Mouse (Mus musculus) layer of hippocampus, postnatal 25 days (tissue): ENCODE measurements around the gene Gm20509. TPM values are rescaled to one million over a fixed set of nuclear protein-coding genes. Genes with fewer than 3 reads are reported as not detected.
"Not testable (repeated sequence)": the region's sequence is repeated elsewhere in the genome, so short reads cannot be mapped to it uniquely, and the experiment has no call there.

ENCODE experiments used
- DNase-seq, 2 experiments: peaks; one replicate each; pipeline ENCODE4 v3.0.0; 2022; ENCODE audit warnings: mixed read lengths in 2 of 2, low spot score in 1 of 2; ENCODE audit errors: extremely low spot score in 1 of 2
- total RNA-seq, 2 experiments: library from RNA; stranded (reverse); gene quantifications; 2 replicates each; pipeline ENCODE4 v1.2.3; 2021

Gm20509 gene
- total RNA-seq, 2 experiments from 2014 or later: 0.42 to 1.1 TPM

DNA sequence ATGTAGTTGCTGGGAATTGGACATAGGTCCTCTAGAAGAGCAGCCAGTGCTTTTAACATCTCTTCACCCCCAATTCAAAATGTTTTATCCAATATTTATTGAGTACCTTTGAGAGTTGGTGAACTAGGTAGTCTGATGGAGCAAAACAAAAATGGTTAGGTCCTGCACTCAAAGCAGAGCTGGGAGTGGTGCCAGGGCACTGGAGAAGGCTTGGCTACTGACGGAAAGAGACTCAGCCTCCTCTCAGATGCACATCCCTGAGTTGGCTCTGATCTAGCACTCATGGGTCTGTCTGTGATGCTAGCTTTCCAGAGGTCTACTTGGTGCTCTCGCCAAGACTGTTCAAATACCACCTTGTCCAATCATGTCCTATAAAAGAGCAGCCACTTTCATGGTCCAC lies 4.4 kb upstream of the Gm20509 start:
- DNase-seq: no peak

DNA sequence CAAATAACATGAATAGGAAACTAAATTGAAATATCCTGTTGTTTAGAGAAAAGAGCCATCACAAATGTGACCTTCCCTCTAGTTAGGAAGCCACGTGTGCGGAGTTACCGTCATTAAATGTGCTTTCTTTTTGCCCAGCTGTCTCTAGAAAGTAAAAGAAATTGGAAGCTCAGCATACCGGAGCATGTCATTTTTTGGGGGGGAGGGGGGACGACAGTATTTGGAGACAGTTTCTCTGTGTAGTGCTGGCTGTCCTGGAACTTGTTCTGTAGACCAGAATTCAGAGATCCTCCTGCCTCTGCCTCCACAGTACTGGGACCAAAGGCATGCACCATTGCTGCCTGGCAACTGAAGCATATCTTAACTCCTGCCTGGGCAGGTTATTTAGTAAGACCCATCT lies 734 bp upstream of the Gm20509 start, which contains the start of gene Khdc3:
Gene Khdc3, plus strand, starts transcription at position 301 of the 400 bp plus-strand sequence.
- DNase-seq: no peak

DNA sequence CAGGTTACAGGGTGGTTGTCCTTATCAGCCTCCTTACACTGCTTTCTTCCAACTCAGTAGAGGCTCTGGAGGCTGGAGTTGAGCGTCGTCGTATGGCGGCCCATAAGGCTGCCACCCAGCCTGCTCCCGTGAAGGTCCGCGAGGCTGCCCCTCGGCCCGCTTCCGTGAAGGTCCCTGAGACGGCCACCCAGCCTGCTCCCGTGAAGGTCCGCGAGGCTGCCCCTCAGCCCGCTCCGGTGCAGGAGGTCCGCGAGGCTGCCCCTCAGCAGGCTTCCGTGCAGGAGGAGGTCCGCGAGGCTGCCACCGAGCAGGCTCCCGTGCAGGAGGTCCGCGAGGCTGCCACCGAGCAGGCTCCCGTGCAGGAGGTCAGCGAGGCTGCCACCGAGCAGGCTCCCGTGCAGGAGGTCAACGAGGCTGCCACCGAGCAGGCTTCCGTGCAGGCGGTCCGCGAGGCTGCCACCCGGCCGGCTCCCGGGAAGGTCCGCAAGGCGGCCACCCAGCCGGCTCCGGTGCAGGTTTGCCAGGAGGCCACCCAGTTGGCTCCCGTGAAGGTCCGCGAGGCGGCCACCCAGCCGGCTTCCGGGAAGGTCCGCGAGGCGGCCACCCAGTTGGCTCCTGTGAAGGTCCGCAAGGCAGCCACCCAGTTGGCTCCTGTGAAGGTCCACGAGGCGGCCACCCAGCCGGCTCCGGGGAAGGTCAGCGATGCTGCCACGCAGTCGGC lies 1.0 kb downstream of the Gm20509 start:
- DNase-seq: peak in 1 of 2 experiments; percentile 31

DNA sequence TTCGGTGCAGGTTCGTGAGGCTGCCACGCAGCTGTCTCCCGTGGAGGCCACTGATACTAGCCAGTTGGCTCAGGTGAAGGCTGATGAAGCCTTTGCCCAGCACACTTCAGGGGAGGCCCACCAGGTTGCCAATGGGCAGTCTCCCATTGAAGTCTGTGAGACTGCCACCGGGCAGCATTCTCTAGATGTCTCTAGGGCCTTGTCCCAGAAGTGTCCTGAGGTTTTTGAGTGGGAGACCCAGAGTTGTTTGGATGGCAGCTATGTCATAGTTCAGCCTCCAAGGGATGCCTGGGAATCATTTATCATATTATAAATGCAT lies 1.6 kb downstream of the Gm20509 start:
- no peak for DNase-seq

DNA sequence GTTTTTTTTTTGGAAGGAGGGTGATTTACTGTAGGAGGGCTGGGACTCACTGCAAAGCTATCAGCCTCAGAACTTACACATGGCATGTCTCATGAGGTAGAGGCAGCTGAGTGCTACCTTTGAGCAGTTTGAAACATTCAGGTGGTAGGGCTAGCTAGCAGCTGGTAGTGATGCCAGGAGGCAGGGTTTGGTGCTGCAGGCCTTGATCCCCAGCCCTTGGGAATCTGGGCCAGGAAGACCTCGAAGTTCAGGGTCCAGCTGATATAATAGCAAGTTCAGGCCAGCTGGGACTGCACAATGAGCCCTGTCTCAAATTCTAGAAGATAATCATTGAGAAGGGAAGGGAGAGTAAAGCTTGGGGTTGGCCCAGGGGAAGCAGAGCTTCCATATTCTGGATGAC lies 2.9 kb downstream of the Gm20509 start:
- DNase-seq: no peak

DNA sequence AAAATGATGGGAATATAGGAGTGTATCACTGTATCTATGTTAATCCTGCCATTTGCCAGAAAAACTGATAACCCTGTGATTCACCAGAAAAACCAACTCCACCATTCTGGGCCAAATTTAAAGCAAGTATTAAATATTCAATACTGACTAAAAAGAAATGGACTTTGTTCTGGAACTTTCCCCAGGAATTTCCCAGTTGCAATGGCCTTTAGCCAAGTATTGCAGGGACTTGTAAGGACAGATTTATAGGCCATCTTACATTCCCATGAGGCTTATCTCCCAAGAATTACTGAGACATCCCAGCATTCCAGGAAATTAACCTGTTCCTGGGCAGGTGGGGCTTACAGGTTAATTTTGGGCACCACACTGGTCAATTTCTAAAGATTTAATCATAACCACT lies 3.5 kb downstream of the Gm20509 start:
- DNase-seq: no peak

DNA sequence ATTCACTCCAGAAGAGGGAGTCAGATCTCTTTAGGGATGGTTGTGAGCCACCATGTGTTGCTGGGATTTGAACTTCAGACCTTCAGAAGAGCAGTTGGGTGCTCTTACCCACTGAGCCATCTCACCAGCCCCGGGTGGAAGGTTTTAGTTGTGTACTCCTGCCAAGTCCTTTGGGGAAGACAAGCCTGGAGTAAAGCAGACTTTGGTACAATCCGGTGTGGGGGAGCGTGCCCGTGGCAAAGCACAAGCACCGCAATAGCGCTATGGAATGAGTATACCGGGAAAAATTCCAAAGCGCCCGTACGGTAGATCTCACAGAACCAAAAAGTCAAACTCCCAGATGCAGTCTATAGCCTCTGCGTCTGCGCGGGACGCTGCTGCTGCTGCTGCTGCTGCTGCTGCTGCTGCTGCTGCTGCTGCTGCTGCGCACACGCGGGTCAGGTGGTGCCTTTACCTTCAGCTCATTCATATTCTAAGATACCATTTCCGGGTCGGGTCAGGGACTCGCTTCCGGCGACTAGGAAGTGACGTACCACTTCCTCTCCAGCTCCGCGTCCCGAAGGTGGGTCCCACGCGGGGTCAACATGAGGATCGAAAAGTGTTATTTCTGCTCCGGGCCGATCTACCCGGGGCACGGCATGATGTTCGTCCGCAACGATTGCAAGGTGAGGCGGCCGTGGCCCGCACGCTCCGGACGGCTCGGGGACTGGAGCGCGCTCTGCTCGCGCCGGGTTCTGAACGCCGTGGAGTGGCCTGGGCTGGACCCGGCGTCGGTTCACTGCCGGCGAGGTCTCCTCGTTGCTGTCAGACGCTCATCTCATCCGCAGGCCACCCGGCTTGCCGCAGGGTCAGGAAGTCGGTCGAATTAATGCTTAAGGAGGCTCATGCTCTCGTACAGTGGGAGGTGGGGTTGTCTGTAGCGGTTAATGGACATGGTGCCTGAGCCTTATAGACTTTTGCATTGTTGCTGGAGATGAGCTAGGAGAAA lies 10.9 kb downstream of the Gm20509 start, which contains the start of gene Rsl24d1:
Gene Rsl24d1, plus strand, starts transcription at position 508 of the 988 bp plus-strand sequence.
- DNase-seq: peak; percentile 67 to 73

DNA sequence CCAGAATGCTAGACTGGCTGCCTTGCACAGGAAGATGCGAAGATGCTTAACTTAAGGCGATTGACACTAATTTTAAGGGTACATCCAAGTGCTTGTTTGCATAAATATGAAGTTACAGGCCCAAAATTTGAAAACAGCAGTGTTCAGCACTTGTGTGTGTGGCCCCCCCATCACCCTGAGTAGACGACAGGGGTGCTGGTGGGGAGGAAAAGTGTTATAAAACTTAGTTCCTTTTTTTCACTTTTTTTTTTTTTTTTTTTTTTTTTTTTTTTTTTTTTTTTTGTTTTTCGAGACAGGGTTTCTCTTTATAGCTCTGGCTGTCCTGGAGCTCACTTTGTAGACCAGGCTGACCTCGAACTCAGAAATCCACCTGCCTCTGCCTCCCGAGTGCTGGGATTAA lies 14.4 kb downstream of the Gm20509 start:
- not testable (repeated sequence) for DNase-seq

DNA sequence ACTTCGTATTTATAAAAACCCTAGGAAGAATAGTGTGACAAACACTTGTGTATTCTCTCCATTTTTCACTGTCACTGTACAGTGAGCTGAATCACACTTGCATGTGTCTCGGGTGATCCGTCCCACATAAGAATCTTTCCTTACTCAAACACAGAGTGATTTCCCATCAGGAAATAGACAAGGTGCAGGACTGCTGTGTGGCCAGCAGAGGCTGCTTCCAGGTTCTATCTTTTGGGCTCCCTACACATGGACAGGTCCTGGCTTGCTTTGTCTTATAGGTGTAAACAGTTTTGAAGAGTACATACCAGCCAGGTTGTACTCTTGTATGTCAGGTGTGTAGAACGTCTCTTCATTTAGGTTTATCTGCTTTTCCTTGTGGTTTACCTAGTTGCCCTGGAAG lies 15.7 kb downstream of the Gm20509 start:
- no peak for DNase-seq

DNA sequence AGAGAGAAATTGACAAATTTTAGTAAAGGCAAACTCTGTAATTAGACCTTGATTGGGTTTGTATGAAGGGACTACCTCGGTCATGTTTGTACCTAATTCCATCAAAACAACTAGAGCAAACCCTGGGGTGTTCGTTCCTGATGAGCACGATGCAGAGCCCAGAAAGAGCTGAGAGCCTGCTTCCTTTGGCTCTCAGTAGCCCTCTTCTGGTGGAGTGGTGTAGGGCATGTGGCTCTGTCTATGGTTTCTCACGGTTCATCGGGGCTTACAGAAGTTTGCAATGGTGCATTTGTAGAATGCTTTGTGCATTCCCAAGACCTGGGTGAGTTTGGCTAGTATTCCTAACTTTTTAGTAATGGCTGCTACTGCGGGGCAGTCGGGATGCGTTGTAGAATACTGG lies 19.5 kb downstream of the Gm20509 start:
- peak in 1 of 2 experiments; percentile 29 for DNase-seq

DNA sequence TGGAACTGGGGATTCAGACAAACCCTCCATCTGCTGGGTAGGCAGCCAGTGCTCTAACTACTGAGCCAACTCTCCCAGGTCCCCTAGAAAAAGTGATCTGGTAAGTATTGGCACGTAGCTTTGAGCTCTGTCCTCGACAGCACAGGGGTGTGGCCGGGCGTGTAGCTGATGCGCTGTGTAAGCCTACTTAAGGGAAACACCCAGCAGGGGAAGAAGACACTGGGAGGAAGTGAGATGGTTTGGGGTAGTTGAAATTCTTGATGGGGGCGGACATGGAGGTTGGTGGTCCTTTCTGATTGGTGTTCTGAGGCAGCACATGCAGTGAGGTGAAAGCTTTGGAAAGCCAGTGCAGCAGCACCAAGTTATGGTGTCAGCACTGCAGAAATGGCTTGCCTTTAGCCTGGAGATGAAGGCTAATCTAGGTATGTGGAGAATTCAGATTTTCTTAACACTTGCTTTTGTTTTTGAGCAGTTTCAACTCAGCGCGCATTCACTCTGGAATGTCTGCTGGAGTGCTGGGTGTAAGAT lies 22.8 kb downstream of the Gm20509 start:
- no peak for DNase-seq

DNA sequence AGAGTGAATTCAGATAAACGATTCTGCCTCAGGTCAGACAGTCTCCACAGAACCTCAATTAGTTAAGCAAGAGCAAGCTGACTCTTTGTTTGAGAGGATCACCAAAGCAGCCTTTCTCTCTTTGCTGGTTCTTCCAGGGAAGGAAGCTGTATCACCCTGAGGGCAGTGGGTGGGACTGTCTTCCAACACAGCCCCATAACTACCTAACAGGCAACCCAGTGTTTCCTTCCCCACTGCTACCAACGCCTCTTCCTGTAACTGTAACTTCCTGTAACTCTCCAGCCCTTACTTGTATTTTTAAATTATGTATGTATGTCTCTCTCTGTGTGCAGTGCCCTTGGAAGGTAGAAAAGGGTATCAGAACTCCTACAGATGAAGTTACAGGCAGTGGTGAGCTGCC lies 25.2 kb downstream of the Gm20509 start:
- no peak for DNase-seq

DNA sequence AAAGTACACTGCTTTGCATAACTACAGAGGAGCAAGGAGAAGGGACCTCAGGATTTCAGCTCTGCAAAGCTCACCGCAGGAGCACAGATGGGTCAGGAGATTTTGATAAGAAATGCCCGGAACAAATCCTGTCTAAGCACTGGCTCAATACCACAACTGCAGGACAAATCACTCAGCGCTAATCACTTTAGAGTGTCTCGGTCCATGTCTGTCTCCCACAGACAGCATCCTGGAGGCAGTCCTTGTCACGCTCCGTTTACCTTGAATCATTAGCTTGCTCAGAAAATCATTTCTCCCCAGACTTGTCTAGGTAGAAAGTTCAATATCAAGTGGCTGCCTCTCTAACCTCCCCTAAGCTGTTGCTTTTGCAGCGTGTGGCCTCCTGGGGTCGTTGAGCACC lies 27.6 kb downstream of the Gm20509 start:
- DNase-seq: no peak

DNA sequence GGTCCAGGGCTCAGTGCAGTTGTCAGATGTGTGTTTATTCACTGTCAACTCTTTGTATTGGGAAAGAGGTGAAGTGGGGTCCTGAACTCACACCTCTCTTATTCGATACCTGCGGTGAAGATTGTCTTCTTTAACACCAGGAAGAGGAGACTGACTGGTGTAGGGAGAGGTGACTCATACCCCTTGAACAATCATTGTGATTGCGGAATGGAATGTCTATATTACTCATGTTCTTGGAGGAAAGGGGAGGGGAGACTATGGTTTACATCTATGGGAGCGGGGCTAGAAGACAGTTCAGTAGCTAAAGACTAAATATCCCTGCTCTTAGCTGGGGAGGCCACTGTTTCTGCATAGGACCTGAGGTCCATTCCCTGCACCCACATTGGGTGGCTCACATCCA lies 28.3 kb downstream of the Gm20509 start:
- no peak for DNase-seq

DNA sequence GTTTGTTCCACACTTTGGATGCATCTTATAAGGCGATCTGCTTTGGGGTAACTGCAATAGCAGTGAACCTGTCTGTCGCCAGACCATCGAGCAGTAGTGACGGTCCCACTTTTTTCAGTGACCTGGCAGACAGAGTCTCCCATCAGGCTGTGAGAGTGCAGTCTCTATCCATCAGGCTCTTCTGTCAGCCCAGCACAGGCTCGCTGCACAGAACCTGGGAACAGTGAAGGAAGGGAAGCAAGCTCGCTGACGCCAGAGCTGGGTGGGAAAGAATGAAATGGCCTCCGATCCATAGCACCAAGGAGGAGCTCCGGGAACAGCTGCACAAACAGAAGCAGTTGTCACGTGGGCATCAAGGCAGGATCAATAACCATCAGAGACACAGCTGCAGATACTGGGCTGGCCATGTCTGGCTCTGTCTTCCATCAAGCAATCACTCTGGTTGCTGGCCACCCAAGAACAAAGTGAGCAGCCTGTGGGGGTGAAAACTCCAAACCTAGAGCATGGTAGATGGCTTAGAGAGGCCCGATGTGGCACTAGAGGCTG lies 35.1 kb downstream of the Gm20509 start:
- no peak for DNase-seq

DNA sequence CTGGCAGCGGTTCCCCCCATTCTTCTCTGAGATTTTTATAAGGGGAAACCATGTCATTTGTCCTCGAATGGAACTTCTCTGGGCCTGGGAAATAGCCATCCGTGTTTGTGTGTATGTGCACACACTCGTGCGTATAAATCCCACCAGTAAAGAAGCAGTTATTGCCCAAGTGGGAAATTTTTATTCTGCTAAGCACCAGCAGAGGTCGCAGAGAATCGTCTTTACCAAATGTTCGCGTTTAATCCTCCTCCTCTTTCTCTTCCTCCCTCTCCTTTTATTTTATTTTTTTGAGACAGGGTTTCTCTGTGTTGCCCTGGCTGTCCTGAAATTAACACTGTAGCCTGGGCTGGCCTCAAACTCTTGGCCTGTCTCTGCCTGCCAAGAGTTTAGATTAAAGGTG lies 52.1 kb downstream of the Gm20509 start:
- DNase-seq: no peak

DNA sequence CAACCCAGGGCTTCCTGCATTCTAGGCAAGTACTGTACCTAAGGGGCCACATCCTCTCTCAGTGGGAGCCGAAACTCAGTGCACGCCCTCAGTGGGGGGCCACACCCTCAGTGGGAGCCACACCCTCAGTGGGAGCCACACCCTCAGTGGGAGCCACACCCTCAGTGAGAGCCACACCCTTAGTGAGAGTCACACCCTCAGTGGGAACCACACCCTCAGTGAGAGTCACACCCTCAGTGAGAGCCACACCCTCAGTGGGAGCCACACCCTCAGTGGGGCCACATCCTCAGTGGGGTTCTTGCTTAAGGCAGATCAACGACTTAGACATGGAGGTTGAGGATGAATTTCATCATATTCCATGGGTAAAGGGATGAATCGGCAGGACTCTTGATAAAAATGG lies 55.7 kb downstream of the Gm20509 start:
- no peak for DNase-seq

DNA sequence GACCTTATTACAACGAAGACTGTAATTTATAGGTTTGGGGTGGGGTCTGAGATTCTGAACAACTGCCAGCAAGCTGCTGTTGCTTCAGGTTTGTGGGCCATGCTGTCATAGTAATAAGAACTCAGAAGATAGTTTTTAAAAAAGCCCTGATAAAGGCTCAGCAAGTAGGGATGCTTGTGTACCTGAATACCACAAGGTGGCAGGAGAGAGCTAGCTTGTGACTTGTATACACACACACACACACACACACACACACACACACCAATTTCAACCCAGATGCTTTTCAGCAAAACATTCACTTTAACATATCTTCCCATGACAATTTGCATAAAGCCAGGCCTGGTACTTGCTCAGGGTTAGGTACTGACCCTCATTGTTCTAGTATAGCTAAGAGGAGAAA lies 57.0 kb downstream of the Gm20509 start:
- no peak for DNase-seq

DNA sequence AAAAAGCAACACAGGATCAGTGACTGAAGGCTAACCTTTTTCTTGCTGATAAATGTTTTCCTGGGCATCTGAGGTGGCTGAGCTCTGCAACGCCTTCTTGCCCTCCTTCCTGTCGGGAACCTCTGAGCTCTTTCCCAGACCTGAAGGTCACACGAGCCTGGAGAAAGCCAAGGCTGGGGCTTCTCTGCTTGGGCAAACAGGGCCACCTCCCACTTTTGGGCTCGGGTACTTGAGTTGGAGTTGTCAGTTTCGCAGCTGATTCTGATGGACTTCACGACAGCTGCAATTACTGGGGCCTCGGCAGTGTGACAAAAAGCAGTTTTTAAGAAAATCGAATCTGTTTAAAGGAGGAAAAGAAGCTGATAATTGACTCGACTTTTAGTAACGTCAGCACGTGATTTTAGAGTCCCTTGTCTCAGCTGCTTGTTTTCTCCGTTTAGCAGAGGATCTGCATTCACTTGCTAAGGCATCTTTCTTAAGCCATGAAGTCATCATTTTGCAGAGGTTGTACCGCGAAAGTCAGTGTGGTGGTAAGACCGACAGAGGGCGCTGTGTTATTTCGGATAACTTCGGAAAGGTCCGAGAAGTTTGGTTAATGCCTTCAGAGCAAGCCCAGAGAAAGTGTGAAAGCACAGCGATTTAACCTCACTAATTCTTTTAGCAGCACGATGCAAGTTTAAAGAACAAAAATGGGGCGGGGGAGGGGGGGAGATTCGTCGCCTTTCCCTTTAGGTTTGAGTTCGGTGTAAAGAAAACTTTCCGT lies 60.5 kb downstream of the Gm20509 start:
- DNase-seq: peak; percentile 62 to 87

DNA sequence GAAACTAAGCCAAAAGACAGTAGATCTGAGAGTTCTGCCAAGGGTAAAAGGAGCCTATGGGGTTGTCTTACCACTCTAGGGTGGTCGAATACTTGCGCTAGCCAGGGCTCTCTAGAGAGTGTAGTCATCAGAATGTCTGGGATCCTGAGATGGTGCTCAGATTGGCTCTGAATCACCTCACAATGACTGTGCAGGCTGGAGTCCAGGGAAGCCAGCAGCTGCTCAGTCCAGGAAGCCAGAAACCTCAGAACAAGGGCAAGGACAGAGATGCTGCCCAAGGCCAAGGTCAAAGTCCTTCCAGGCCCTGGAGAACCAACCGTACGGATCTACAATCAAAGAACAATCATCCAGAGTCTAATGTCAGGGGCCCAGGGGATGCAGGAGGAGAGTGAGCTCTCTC lies 63.4 kb downstream of the Gm20509 start:
- DNase-seq: no peak
